Mouse (Mus musculus) hindbrain, embryonic 13.5 days (tissue): ENCODE measurements around the gene Cfap54. TPM values are rescaled to one million over a fixed set of nuclear protein-coding genes. Genes with fewer than 3 reads are reported as not detected.
A peak's percentile ranks its signal among the peaks of the same experiment; 100 is the strongest.

ENCODE experiments used
- ATAC-seq: fragments of 200-750 bp; cut with Nextera tagmentation; 2 replicates; pipeline ENCODE4 v1.8.0; 2017; ENCODE audit warnings: moderate TSS enrichment; ENCODE audit not compliant: low FRiP score
- H3K27ac ChIP-seq: fragments of 300-500 bp; sonication (generic); 2 replicates; pipeline ENCODE4 v1.5.1; 2015; ENCODE audit warnings: inconsistent platforms, mild to moderate bottlenecking, moderate library complexity
- H3K27me3 ChIP-seq: fragments of 300-500 bp; sonication (generic); 2 replicates; pipeline ENCODE4 v1.6.1; 2015; ENCODE audit warnings: mild to moderate bottlenecking, inconsistent platforms
- H3K36me3 ChIP-seq: fragments of 300-500 bp; sonication (generic); 2 replicates; pipeline ENCODE4 v1.6.1; 2015; ENCODE audit warnings: mild to moderate bottlenecking, inconsistent platforms
- H3K4me1 ChIP-seq: fragments of 300-500 bp; sonication (generic); replicated peaks from 2 replicates; pipeline ENCODE4 v1.6.1; 2015; ENCODE audit warnings: inconsistent platforms
- H3K4me2 ChIP-seq: fragments of 300-500 bp; sonication (generic); 2 replicates; pipeline ENCODE4 v1.6.1; 2015; ENCODE audit warnings: inconsistent platforms, mild to moderate bottlenecking, moderate library complexity
- H3K4me3 ChIP-seq: fragments of 300-500 bp; sonication (generic); 2 replicates; pipeline ENCODE4 v1.5.1; 2015; ENCODE audit warnings: mild to moderate bottlenecking, inconsistent platforms
- H3K9ac ChIP-seq: fragments of 300-500 bp; sonication (generic); 2 replicates; pipeline ENCODE4 v1.6.1; 2015; ENCODE audit warnings: mild to moderate bottlenecking, inconsistent platforms
- H3K9me3 ChIP-seq: fragments of 300-500 bp; sonication (generic); 2 replicates; pipeline ENCODE4 v1.6.1; 2016; ENCODE audit warnings: inconsistent platforms
- WGBS: fragments of 180-500 bp; shearing (Covaris S2); methylation state at CpG from one replicate; pipeline ENCODE4 v1.1.7; 2015; 5-methylcytosine and 5-hydroxymethylcytosine counted together
- polyA plus RNA-seq: library from polyadenylated mRNA; unstranded; fragments of >200 nt; fragmentation: Nextera tagmentation; extraction: Ambion mirVana; gene quantifications from 2 replicates; pipeline ENCODE4 v1.2.1, GENCODE M21; 2015

The Cfap54 gene
- polyA plus RNA-seq, 1 experiment from 2014 or later, result 3.6 TPM

GRCm38 (mm10) chr10:93041850-93042249 is 39.6 kb downstream of the Cfap54 start:
- no peak overlapping the region for H3K4me2 ChIP-seq
- 96% methylated on average over 3 of the region's 3 CpGs for whole genome bisulfite sequencing
- no peak overlapping the region for H3K27ac ChIP-seq
- no peaks in the 10 kb centered on the region for H3K36me3 ChIP-seq
- no peaks in the 10 kb centered on the region for H3K27me3 ChIP-seq
- no peak overlapping the region for H3K9ac ChIP-seq
- no peaks in the 10 kb centered on the region; the same call in 1 of the 2 replicates for H3K9me3 ChIP-seq
- H3K4me1 ChIP-seq, result no peaks in the 10 kb centered on the region
- ATAC-seq, result no peak
- no peak overlapping the region for H3K4me3 ChIP-seq

- Histone ChIP-seq H3K4me1 (no peaks in the 10 kb centered on the region), H3K27me3 (no peaks in the 10 kb centered on the region), H3K4me3 (no peak overlapping the region), H3K27ac (no peak overlapping the region), H3K36me3 (no peaks in the 10 kb centered on the region), H3K4me2 (no peak overlapping the region), H3K9ac (no peak overlapping the region), H3K9me3 (no peaks in the 10 kb centered on the region; the same call in 1 of the 2 replicates)
- 77% methylated on average over 4 of the region's 4 CpGs for WGBS
- ATAC-seq, result no peak
Measured at GRCm38 (mm10) chr10:93041392-93041791, 40.0 kb downstream of the Cfap54 start.

- no peak overlapping the region for H3K27ac ChIP-seq
- H3K9ac ChIP-seq, result no peak overlapping the region
- no peaks in the 10 kb centered on the region; the same call in 1 of the 2 replicates for H3K9me3 ChIP-seq
- H3K27me3 ChIP-seq, result no peaks in the 10 kb centered on the region
- no peak overlapping the region for H3K4me3 ChIP-seq
- H3K4me2 ChIP-seq, result no peak overlapping the region
- H3K4me1 ChIP-seq, result 0 out of 2 replicates have a peak, but pooled peaks cover 3% of the 10 kb centered on the region
- H3K36me3 ChIP-seq, result no peaks in the 10 kb centered on the region
- 87% methylated on average over 3 of the region's 3 CpGs for whole genome bisulfite sequencing
- ATAC-seq, result no peak
Measured at GRCm38 (mm10) chr10:93036532-93036931, 44.9 kb downstream of the Cfap54 start.

GRCm38 (mm10) chr10:93035489-93035888 is 45.9 kb downstream of the Cfap54 start:
- Histone ChIP-seq H3K27ac (no peak overlapping the region), H3K9ac (no peak overlapping the region), H3K27me3 (no peaks in the 10 kb centered on the region), H3K36me3 (no peaks in the 10 kb centered on the region), H3K4me2 (no peak overlapping the region), H3K4me3 (no peak overlapping the region), H3K4me1 (0 out of 2 replicates have a peak, but pooled peaks cover 3% of the 10 kb centered on the region), H3K9me3 (no peaks in the 10 kb centered on the region; the same call in 1 of the 2 replicates)
- ATAC-seq, result no peak
- 59% methylated on average over 10 of the region's 10 CpGs for WGBS

- ATAC-seq, result no peak
- Histone ChIP-seq H3K9me3 (no peaks in the 10 kb centered on the region), H3K4me2 (no peak overlapping the region), H3K9ac (no peak overlapping the region), H3K27me3 (no peaks in the 10 kb centered on the region), H3K27ac (no peak overlapping the region), H3K36me3 (no peaks in the 10 kb centered on the region), H3K4me3 (no peak overlapping the region), H3K4me1 (no peaks in the 10 kb centered on the region)
- WGBS, result 75% methylated on average over 8 of the region's 8 CpGs
Measured at GRCm38 (mm10) chr10:93023295-93023694, 58.1 kb downstream of the Cfap54 start.

- 36% methylated on average over 8 of the region's 8 CpGs for WGBS
- ATAC-seq, result no peak
- no peak overlapping the region for H3K9ac ChIP-seq
Measured at GRCm38 (mm10) chr10:93014059-93014795, 67.2 kb downstream of the Cfap54 start.

GRCm38 (mm10) chr10:93011085-93011484 is 70.3 kb downstream of the Cfap54 start:
- no peak for ATAC-seq
- 77% methylated on average over 14 of the region's 14 CpGs for WGBS
- Histone ChIP-seq H3K4me2 (0 out of 2 replicates have a peak overlapping the region, but pooled peaks have one; percentile 4), H3K27ac (no peak overlapping the region), H3K4me1 (peaks cover 7% of the 10 kb centered on the region; the same call in 1 of the 2 replicates), H3K27me3 (no peaks in the 10 kb centered on the region), H3K9ac (no peak overlapping the region), H3K36me3 (no peaks in the 10 kb centered on the region), H3K9me3 (peaks cover 7% of the 10 kb centered on the region), H3K4me3 (no peak overlapping the region)

More at GRCm38 (mm10) chr10:93014059-93014795, 67.2 kb downstream of the Cfap54 start:
- Histone ChIP-seq H3K36me3 (no peaks in the 10 kb centered on the region), H3K4me2 (no peak overlapping the region), H3K9me3 (peaks cover 7% of the 10 kb centered on the region), H3K27ac (peak overlapping the region; percentile 14), H3K4me1 (peaks cover 7% of the 10 kb centered on the region; the same call in 1 of the 2 replicates), H3K27me3 (no peaks in the 10 kb centered on the region), H3K4me3 (no peak overlapping the region)

- peaks cover under 1% of the 10 kb centered on the region; the same call in 1 of the 2 replicates for H3K9me3 ChIP-seq
- H3K36me3 ChIP-seq, result no peaks in the 10 kb centered on the region
- no peak overlapping the region for H3K4me2 ChIP-seq
- H3K27me3 ChIP-seq, result no peaks in the 10 kb centered on the region
- peaks cover 8% of the 10 kb centered on the region; the same call in 1 of the 2 replicates for H3K4me1 ChIP-seq
- no peak overlapping the region for H3K9ac ChIP-seq
- no peak overlapping the region for H3K27ac ChIP-seq
- WGBS, result 89% methylated on average over 3 of the region's 3 CpGs
- no peak overlapping the region for H3K4me3 ChIP-seq
- ATAC-seq, result no peak
Measured at GRCm38 (mm10) chr10:93006970-93007369, 74.4 kb downstream of the Cfap54 start.

GRCm38 (mm10) chr10:93006405-93006804 is 75.0 kb downstream of the Cfap54 start:
- WGBS, result 93% methylated on average over 9 of the region's 9 CpGs
- Histone ChIP-seq H3K4me3 (no peak overlapping the region), H3K9ac (no peak overlapping the region), H3K36me3 (no peaks in the 10 kb centered on the region), H3K4me1 (peaks cover 6% of the 10 kb centered on the region; the same call in 1 of the 2 replicates), H3K4me2 (no peak overlapping the region), H3K27me3 (no peaks in the 10 kb centered on the region), H3K9me3 (no peaks in the 10 kb centered on the region), H3K27ac (no peak overlapping the region)
- ATAC-seq, result no peak

- ATAC-seq, result no peak
- H3K9me3 ChIP-seq, result no peaks in the 10 kb centered on the region
- H3K9ac ChIP-seq, result no peak overlapping the region
- no peaks in the 10 kb centered on the region for H3K36me3 ChIP-seq
- H3K4me3 ChIP-seq, result no peak overlapping the region
- 0 out of 2 replicates have a peak, but pooled peaks cover 3% of the 10 kb centered on the region for H3K4me1 ChIP-seq
- no peak overlapping the region for H3K27ac ChIP-seq
- 88% methylated on average over 9 of the region's 9 CpGs for WGBS
- H3K27me3 ChIP-seq, result no peaks in the 10 kb centered on the region
- H3K4me2 ChIP-seq, result no peak overlapping the region
Measured at GRCm38 (mm10) chr10:92998536-92998935, 82.9 kb downstream of the Cfap54 start.

- Histone ChIP-seq H3K4me3 (no peak overlapping the region), H3K9ac (no peak overlapping the region), H3K36me3 (no peaks in the 10 kb centered on the region), H3K4me1 (no peaks in the 10 kb centered on the region), H3K4me2 (no peak overlapping the region), H3K27me3 (no peaks in the 10 kb centered on the region), H3K9me3 (no peaks in the 10 kb centered on the region), H3K27ac (no peak overlapping the region)
- no peak for ATAC-seq
- 94% methylated on average over 7 of the region's 7 CpGs for WGBS
Measured at GRCm38 (mm10) chr10:92995186-92995585, 86.2 kb downstream of the Cfap54 start.

GRCm38 (mm10) chr10:92994340-92994739 is 87.1 kb downstream of the Cfap54 start:
- Histone ChIP-seq H3K4me3 (no peak overlapping the region), H3K27me3 (no peaks in the 10 kb centered on the region), H3K27ac (no peak overlapping the region), H3K4me2 (no peak overlapping the region), H3K9ac (no peak overlapping the region), H3K9me3 (no peaks in the 10 kb centered on the region), H3K36me3 (no peaks in the 10 kb centered on the region), H3K4me1 (no peaks in the 10 kb centered on the region)
- ATAC-seq, result no peak
- 63% methylated on average over 3 of the region's 3 CpGs for WGBS

- Histone ChIP-seq H3K27ac (no peak overlapping the region), H3K4me3 (no peak overlapping the region), H3K9me3 (no peaks in the 10 kb centered on the region), H3K4me2 (no peak overlapping the region), H3K36me3 (no peaks in the 10 kb centered on the region), H3K27me3 (no peaks in the 10 kb centered on the region), H3K4me1 (no peaks in the 10 kb centered on the region), H3K9ac (no peak overlapping the region)
- ATAC-seq, result no peak
Measured at GRCm38 (mm10) chr10:92992526-92992925, 88.9 kb downstream of the Cfap54 start.
